Mouse (Mus musculus): ENCODE measurements around the gene Gm2a.

Gene Gm2a

GRCm38 (mm10) chr11:55128411-55128810 lies 30.5 kb downstream of the Gm2a start:
- DNase-seq (ENCODE audit: low read depth in 2 of 2, low spot score in 2 of 2), result no peak

DNA sequence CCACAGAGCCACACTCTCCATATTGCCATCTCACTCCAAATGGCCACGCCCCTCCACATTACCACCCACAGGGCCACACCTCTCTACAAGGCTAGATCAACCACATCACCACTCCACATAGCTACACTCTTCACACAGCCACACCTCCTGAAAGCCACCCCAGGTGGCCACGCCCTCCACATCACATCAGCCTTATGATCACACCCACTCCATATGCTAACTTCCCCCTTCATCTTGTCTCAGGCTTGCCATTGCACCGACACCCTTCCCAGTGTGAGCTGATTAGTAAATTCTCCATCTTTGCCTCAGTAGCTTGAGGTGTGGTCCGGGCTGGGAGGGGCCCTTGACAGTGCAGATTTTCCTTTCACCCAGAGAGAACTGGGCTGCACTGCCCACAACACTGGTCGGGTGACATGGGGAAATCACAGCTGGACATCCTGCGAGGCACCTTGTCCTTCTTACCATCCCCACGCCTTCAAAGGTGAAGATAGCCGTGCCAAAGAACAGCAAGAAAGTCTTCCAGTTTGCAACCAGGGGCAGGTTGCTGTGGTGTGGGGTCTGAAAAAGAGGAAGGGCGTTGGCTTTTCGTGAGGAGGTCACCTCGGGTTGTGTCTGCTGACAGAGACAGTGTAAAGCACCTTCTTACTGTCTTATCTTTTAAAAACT lies 33.3 kb downstream of the Gm2a start:
- peak; percentile 43 to 61 for DNase-seq (ENCODE audit: low read depth in 2 of 2, low spot score in 2 of 2)

DNA sequence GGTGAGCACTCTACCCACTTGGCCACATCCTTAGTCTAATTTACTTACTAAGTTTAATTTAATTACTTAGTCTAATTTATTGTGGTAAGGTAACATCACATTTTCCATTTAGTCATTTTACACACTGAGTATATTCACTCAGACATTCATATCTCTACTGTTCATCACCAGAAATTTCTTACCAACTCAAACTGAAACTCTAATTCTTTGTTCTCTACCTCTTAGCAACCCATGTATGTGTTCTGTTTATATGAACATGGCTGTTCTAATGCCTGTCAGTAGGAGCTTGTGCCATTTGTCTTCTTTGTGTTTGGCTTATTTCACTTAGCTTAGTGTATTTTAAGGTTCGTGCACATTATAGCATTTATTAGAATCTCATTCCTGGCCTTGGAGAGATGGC lies 34.0 kb downstream of the Gm2a start:
- no peak for DNase-seq (ENCODE audit: low read depth in 2 of 2, low spot score in 2 of 2)

DNA sequence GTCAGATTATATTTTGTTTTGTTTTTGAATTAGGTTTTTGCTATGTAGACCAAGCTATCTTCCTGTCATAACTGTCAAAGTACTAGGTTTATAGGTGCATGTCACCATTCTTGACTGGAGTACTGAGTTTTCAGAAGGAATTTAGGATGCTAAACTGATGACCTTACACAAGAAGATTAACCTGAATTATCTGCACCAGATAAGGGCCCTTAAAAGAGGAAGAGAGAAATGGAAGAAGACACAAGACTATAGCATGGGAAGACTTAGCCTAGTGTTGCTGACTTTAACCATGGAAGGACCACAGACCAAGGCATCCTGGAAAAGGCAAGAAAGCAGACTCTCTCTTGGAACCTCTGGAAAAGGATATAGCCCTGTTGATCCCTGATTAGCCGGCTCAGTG lies 35.3 kb downstream of the Gm2a start:
- no peak for DNase-seq (ENCODE audit: low read depth in 2 of 2, low spot score in 2 of 2)

DNA sequence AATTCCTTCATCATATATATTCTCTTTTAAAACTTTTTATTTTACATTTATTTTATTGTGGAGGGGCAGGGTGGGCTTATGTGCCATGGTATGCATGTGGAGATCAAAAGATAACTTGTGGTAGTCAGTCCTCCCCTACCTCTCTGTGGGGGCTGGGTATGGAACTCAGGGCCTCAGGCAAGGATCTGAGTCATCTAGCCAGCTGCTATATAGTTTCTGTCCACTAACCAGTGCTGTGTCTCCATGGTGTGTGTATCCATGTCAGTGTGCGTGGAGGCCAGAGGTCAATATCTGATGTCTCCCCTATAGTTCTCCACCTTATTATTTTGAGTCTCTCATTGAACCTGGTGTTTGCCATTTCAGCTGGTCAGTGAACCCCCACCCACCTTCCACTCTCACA lies 36.5 kb downstream of the Gm2a start:
- no peak for DNase-seq (ENCODE audit: low read depth in 2 of 2, low spot score in 2 of 2)

GRCm38 (mm10) chr11:55134871-55135270 lies 37.0 kb downstream of the Gm2a start:
- DNase-seq (ENCODE audit: low read depth in 2 of 2, low spot score in 2 of 2), result no peak

DNA sequence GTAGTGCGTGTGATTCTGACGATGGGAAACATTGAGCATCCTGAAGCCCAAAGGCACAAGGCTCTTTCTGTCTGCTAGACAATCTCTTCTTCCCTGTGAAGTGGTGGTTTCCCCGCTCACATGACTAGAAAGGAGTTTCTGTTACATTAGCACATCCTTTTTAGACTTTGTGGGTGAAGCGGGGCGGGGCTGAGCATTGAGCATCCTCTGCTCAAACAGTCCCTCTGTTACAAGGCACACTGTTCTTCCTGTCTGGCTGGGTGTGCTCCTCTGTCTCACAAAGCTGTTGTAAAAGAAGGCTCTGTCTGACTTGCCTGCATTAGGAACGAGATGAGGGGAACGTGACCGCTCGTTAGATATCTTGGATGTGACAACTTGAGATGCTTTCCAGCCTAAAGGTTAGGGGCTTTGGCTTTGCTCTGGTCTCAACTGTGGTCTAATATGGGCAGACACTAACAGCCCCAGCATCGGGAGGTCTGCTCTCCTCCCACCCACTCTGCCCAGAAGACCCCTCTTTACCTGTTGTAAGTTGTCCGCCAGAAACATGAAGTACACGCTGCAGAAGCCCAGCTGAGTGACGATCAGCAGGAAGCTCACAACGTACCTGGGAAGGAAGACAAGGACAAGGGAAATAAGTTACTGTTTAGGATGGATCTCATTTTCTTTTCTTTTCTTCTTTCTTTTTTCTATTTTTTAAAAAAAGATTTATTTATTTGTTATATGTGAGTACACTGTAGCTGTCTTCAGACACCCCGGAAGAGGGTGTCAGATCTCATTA lies 39.0 kb downstream of the Gm2a start:
- peak; percentile 81 to 88 for DNase-seq (ENCODE audit: low read depth in 2 of 2, low spot score in 2 of 2)

DNA sequence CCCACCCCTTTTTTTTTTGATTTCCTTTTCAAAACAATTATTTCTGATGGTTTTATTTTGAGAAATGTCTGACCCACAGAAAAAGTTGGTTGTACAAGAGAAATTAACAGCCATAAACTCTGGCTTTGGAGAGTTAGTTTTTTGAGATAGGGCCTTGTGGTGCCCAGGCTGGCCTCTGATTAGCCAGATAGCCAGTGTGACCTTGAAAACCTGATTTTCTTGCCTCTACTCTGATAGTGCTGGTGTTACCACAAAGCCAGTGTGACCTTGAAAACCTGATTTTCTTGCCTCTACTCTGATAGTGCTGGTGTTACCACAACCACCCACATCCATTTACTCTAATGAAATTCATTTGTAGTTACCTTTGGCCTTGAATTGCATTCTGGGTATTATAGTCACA lies 39.7 kb downstream of the Gm2a start:
- DNase-seq (ENCODE audit: low read depth in 2 of 2, low spot score in 2 of 2), result no peak

DNA sequence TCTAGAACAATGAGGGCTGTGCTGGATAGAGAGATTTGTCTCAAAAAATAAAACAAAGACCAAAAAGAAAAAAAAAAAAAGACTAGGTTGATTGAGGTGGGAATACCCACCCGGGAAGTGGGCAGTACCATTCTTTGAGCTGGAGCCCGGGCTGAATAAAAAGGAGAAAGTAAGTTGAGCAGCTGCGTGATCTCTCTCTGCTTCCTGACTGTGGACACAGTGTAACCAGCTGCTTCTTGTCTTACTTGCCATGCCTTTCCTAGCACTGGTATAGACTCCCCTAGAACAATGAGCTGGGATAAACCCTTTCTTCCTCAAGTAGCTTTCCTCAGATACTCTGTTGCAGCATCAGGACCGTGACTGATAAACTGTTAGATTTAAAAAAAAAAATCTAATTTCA lies 43.6 kb downstream of the Gm2a start:
- DNase-seq (ENCODE audit: low read depth in 2 of 2, low spot score in 2 of 2), result no peak

GRCm38 (mm10) chr11:55144011-55144410 lies 46.1 kb downstream of the Gm2a start:
- DNase-seq (ENCODE audit: low read depth in 2 of 2, low spot score in 2 of 2), result no peak

GRCm38 (mm10) chr11:55146855-55147254 lies 48.9 kb downstream of the Gm2a start:
- DNase-seq (ENCODE audit: low read depth in 2 of 2, low spot score in 2 of 2), result no peak

GRCm38 (mm10) chr11:55147423-55147822 lies 49.5 kb downstream of the Gm2a start:
- no peak for DNase-seq (ENCODE audit: low read depth in 2 of 2, low spot score in 2 of 2)

DNA sequence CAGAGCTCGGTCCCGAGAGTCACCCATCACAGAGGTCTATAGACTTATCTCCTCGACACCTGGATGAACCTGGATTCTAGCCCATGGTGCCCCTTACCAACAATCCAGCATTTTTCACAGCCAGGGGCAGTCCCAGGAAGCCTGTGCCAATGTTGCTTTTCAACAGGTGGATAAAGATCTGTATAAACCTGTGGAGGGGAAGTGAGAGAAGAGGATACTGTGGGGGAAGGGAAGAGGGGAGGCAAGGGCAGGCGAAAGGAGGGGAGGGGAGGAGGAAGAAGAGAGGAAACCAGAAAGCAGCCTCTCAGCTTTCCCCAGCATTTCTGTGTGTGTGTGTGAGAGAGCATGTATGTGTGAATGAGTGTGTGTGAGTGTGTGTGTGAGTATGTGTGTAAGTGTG lies 50.5 kb downstream of the Gm2a start:
- no peak for DNase-seq (ENCODE audit: low read depth in 2 of 2, low spot score in 2 of 2)

- DNase-seq (ENCODE audit: low read depth in 2 of 2, low spot score in 2 of 2), result no peak
Measured at GRCm38 (mm10) chr11:55151608-55152007, 53.7 kb downstream of the Gm2a start, which contains the start of gene Slc36a3. Gene Slc36a3 (minus strand): TSS chr11:55151708.

GRCm38 (mm10) chr11:55154398-55155069 lies 56.6 kb downstream of the Gm2a start:
- no peak for DNase-seq (ENCODE audit: low read depth in 2 of 2, low spot score in 2 of 2)

- no peak for DNase-seq (ENCODE audit: low read depth in 2 of 2, low spot score in 2 of 2)
Measured at GRCm38 (mm10) chr11:55155070-55155421, 57.1 kb downstream of the Gm2a start.

DNA sequence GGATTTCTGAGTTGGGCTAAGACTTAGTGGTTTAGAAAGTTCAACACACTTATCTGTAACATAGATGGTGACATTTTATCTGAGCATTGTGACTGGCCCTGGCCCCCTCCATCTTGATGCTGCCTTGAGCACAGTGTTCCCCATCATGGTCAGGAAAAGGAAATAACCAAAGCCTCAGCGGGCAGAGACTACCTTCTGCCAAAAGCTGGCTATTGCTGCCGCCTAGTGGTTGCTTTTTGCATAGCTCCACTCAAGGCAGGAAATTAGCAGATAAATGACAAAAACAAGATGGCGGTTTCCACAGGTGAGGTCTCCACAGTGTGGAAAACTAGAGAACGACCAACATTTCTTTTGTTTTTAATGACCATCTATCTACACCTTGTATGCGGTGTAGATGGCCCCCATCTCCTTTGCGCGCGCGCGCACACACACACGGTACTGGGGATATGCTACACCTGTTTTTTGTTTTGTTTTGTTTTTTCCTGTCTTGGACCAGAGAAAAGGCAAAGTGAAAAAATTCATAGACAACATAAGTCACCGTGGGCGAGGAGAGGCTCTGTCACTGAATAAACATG lies 61.0 kb downstream of the Gm2a start:
- peak; percentile 86 to 89 for DNase-seq (ENCODE audit: low read depth in 2 of 2, low spot score in 2 of 2)
